ENCODE assay signal across 9 mouse cellular contexts in genomic region chr5:123746253-123746652, GRCm38 (mm10). TPM values are rescaled to one million over a fixed set of nuclear protein-coding genes. Genes with fewer than 3 reads are reported as not detected.
DNase-seq lines count a peak whose midpoint lies in the region; ATAC-seq and TF ChIP-seq lines count a peak whose summit lies in the region.
"Had no signal": no experiment of that assay in that cellular context is flagged by ENCODE, and none has a peak within 500 bp of the region (broad histone marks: within the 10 kb centered on the region; RNA-seq: fewer than 3 reads in every experiment).

No protein-coding gene starts in this region.

- no peak for TF ChIP-seq POLR2A in ES-Bruce4 (IDR thresholded peaks at IDR 0.05; ENCODE audit: insufficient read depth, low read length)

- DNase-seq in heart, adult 8-10 months (ENCODE audit: low spot score), result no peak
- DNase-seq in liver, postnatal 0 days, result no peak
- no peak for DNase-seq in natural killer cell, adult 2 months (ENCODE audit: low spot score in 2 of 2)
- DNase-seq in spleen, postnatal 4 days (ENCODE audit: low spot score in 2 of 2), result no peak
- DNase-seq in gastrocnemius, postnatal 4 days (ENCODE audit: low spot score in 2 of 2), result no peak

- H3K4me3 ChIP-seq in heart, embryonic 11.5 days (ENCODE audit: low read depth, low read length), result 0 out of 2 replicates have a peak overlapping the region, but pooled peaks have one; percentile 9
- H3K4me3 ChIP-seq in ES-Bruce4 (ENCODE audit: low read depth, low read length), result no peak overlapping the region
- H3K4me3 ChIP-seq in forebrain, embryonic 16.5 days (replicated peaks; ENCODE audit: low read length), result 0 out of 2 replicates have a peak overlapping the region, but pooled peaks have one; percentile 2
- peak overlapping the region; percentile 79 for H3K4me3 ChIP-seq in liver, postnatal 0 days (ENCODE audit: low read depth, low read length)

- H3K9me3 ChIP-seq in heart, embryonic 11.5 days (replicated peaks; ENCODE audit: control insufficient read depth, low read length), result no peaks in the 10 kb centered on the region
- no peaks in the 10 kb centered on the region for H3K9me3 ChIP-seq in ES-Bruce4 (replicated peaks; ENCODE audit: control insufficient read depth, insufficient read depth, low read length, poor library complexity, severe bottlenecking)
- H3K9me3 ChIP-seq in forebrain, embryonic 16.5 days (ENCODE audit: control insufficient read depth, low read length), result no peaks in the 10 kb centered on the region
- no peaks in the 10 kb centered on the region for H3K9me3 ChIP-seq in liver, postnatal 0 days (ENCODE audit: low read length)

- peaks cover 14% of the 10 kb centered on the region for H3K36me3 ChIP-seq in heart, embryonic 11.5 days (ENCODE audit: control insufficient read depth, insufficient read depth, low read length)
- peaks cover 51% of the 10 kb centered on the region for H3K36me3 ChIP-seq in ES-Bruce4 (ENCODE audit: control insufficient read depth, insufficient read depth, low read length, poor library complexity, severe bottlenecking)
- H3K36me3 ChIP-seq in forebrain, embryonic 16.5 days (ENCODE audit: control insufficient read depth, insufficient read depth), result peaks cover 16% of the 10 kb centered on the region
- H3K36me3 ChIP-seq in liver, postnatal 0 days (replicated peaks; ENCODE audit: insufficient read depth, low read length), result peaks cover 42% of the 10 kb centered on the region

- no peaks in the 10 kb centered on the region for H3K27me3 ChIP-seq in heart, embryonic 11.5 days (ENCODE audit: control insufficient read depth, insufficient read depth, low read length)
- H3K27me3 ChIP-seq in ES-Bruce4 (ENCODE audit: control insufficient read depth, insufficient read depth, low read length, poor library complexity, severe bottlenecking), result no peaks in the 10 kb centered on the region
- H3K27me3 ChIP-seq in forebrain, embryonic 16.5 days (replicated peaks; ENCODE audit: control insufficient read depth, insufficient read depth, low read length), result no peaks in the 10 kb centered on the region
- no peaks in the 10 kb centered on the region for H3K27me3 ChIP-seq in liver, postnatal 0 days (ENCODE audit: insufficient read depth, low read length)
- H3K27me3 ChIP-seq: Patski had no signal

- H3K27ac ChIP-seq in heart, embryonic 11.5 days (ENCODE audit: low read depth, low read length), result peak overlapping the region; percentile 29; the same call in 1 of the 2 replicates
- no peak overlapping the region for H3K27ac ChIP-seq in ES-Bruce4 (ENCODE audit: insufficient read depth, low read length)
- no peak overlapping the region for H3K27ac ChIP-seq in forebrain, embryonic 16.5 days (ENCODE audit: low read length)
- no peak overlapping the region for H3K27ac ChIP-seq in liver, postnatal 0 days (ENCODE audit: low read depth)

- TF ChIP-seq CTCF in ES-Bruce4 (IDR thresholded peaks at IDR 0.05; ENCODE audit: low read depth, low read length), result no peak
- TF ChIP-seq CTCF in liver, postnatal 0 days (IDR thresholded peaks at IDR 0.05; ENCODE audit: low read depth), result no peak

- H3K4me1 ChIP-seq in heart, embryonic 11.5 days (ENCODE audit: control insufficient read depth, insufficient read depth, low read length), result peaks cover 10% of the 10 kb centered on the region; the same call in 1 of the 2 replicates
- H3K4me1 ChIP-seq in ES-Bruce4 (ENCODE audit: control insufficient read depth, insufficient read depth, low read length), result peaks cover 3% of the 10 kb centered on the region
- H3K4me1 ChIP-seq in forebrain, embryonic 16.5 days (replicated peaks; ENCODE audit: control insufficient read depth, insufficient read depth, low read length), result peaks cover 22% of the 10 kb centered on the region
- peaks cover 16% of the 10 kb centered on the region for H3K4me1 ChIP-seq in liver, postnatal 0 days (ENCODE audit: insufficient read depth)

- ATAC-seq in heart, embryonic 11.5 days (replicated peaks; ENCODE audit: insufficient number of reproducible peaks, low FRiP score, low TSS enrichment), result no peak
- ATAC-seq in forebrain, embryonic 16.5 days, result no peak
- ATAC-seq in liver, postnatal 0 days, result no peak
- ATAC-seq: Patski had no signal

- H3K4me2 ChIP-seq in heart, embryonic 11.5 days, result peak overlapping the region; percentile 93
- peak overlapping the region; percentile 20 for H3K4me2 ChIP-seq in forebrain, embryonic 16.5 days (ENCODE audit: low read length)
- H3K4me2 ChIP-seq in liver, postnatal 0 days (ENCODE audit: low read depth, low read length), result peak overlapping the region; percentile 86

- no peak overlapping the region for H3K9ac ChIP-seq in heart, embryonic 11.5 days (ENCODE audit: low read depth, low read length)
- H3K9ac ChIP-seq in ES-Bruce4 (ENCODE audit: low read depth, poor library complexity, severe bottlenecking), result peak overlapping the region; percentile 77
- no peak overlapping the region for H3K9ac ChIP-seq in forebrain, embryonic 16.5 days (replicated peaks; ENCODE audit: low read depth, low read length)
- peak overlapping the region; percentile 93 for H3K9ac ChIP-seq in liver, postnatal 0 days (replicated peaks)

- no peak for TF ChIP-seq EP300 in ES-Bruce4 (IDR thresholded peaks at IDR 0.05; ENCODE audit: insufficient read depth, low read depth, low read length)
- TF ChIP-seq EP300 in liver, postnatal 0 days (IDR thresholded peaks at IDR 0.05; ENCODE audit: low read depth), result peak; percentile 16; the same call in 1 of the 2 replicates

RNA-seq across cellular contexts. Expression of gene Rsrc2, which starts 3.0 kb away (rescaled TPM):
- 104 and 109 TPM in 2 replicates for polyA plus RNA-seq in heart, embryonic 11.5 days (2014; fragmentation: Nextera tagmentation; extraction: Ambion mirVana)
- total RNA-seq in heart, adult 8-10 months (2022), result 10 to 100 TPM; 33.8 to 42.7 (median 39.4) TPM
- 242 and 268 TPM in 2 replicates for polyA plus RNA-seq in ES-Bruce4 (2011; ENCODE audit: insufficient read depth, insufficient read length, low read depth, missing spikeins)
- 145 and 163 TPM in 2 replicates for polyA plus RNA-seq in forebrain, embryonic 16.5 days (2015; fragmentation: Nextera tagmentation; extraction: Ambion mirVana)
- polyA plus RNA-seq in liver, postnatal 0 days (2015; fragmentation: Nextera tagmentation; extraction: Ambion mirVana), result 32.5 and 40.7 TPM in 2 replicates
- total RNA-seq in gastrocnemius, postnatal 4 days (2021), result 10 to 100 TPM; 64.5 to 87.8 TPM

RNA-seq across cellular contexts. Expression of gene Kntc1, which starts 3.3 kb away (rescaled TPM):
- polyA plus RNA-seq in heart, embryonic 11.5 days (2014; fragmentation: Nextera tagmentation; extraction: Ambion mirVana), result 24.6 and 27.3 TPM in 2 replicates
- total RNA-seq in heart, adult 8-10 months (2022), result under 1 TPM; 0.11 to 0.53 (median 0.42) TPM
- polyA plus RNA-seq in ES-Bruce4 (2011; ENCODE audit: insufficient read depth, insufficient read length, low read depth, missing spikeins), result 96.7 and 109 TPM in 2 replicates
- polyA plus RNA-seq in forebrain, embryonic 16.5 days (2015; fragmentation: Nextera tagmentation; extraction: Ambion mirVana), result 12.6 and 12.8 TPM in 2 replicates
- polyA plus RNA-seq in liver, postnatal 0 days (2015; fragmentation: Nextera tagmentation; extraction: Ambion mirVana), result 7.5 and 7.6 TPM in 2 replicates
- total RNA-seq in gastrocnemius, postnatal 4 days (2021), result 10 to 100 TPM; 14.3 to 15.1 TPM

RNA-seq across cellular contexts. Expression of gene Zcchc8, which starts 25.4 kb away (rescaled TPM):
- polyA plus RNA-seq in heart, embryonic 11.5 days (2014; fragmentation: Nextera tagmentation; extraction: Ambion mirVana), result 64.6 and 65.7 TPM in 2 replicates
- 10 to 100 TPM; 18.3 to 22.5 (median 20.3) TPM for total RNA-seq in heart, adult 8-10 months (2022)
- polyA plus RNA-seq in ES-Bruce4 (2011; ENCODE audit: insufficient read depth, insufficient read length, low read depth, missing spikeins), result 114 and 117 TPM in 2 replicates
- 92.7 and 96.1 TPM in 2 replicates for polyA plus RNA-seq in forebrain, embryonic 16.5 days (2015; fragmentation: Nextera tagmentation; extraction: Ambion mirVana)
- polyA plus RNA-seq in liver, postnatal 0 days (2015; fragmentation: Nextera tagmentation; extraction: Ambion mirVana), result 19.3 and 23.7 TPM in 2 replicates
- total RNA-seq in gastrocnemius, postnatal 4 days (2021), result 10 to 100 TPM; 42.8 to 50.7 TPM

Comparison
In these comparisons a context has a peak if more than half of its experiments do, and no peak if none do; other contexts are left out.
1. H3K4me2 ChIP-seq: peak in every context shown above with its lines; median percentile 93 in heart, embryonic 11.5 days; 86 in liver, postnatal 0 days; 20 in forebrain, embryonic 16.5 days.
2. H3K9ac ChIP-seq: peak in ES-Bruce4 (single experiment) and liver, postnatal 0 days (single experiment); none in heart, embryonic 11.5 days (single experiment) and forebrain, embryonic 16.5 days (single experiment).